Mouse (Mus musculus) kidney, postnatal 4 days (tissue): ENCODE results near the gene Lca5.

Experiments
- DNase-seq, 2 experiments: peaks; one replicate each; pipeline ENCODE4 v3.0.0; 2021; ENCODE audit warnings: mixed read lengths in 2 of 2

The Lca5 gene

GRCm38 (mm10) chr9:83389570-83389969 lies 51.4 kb downstream of the Lca5 start:
- no peak for DNase-seq

DNA sequence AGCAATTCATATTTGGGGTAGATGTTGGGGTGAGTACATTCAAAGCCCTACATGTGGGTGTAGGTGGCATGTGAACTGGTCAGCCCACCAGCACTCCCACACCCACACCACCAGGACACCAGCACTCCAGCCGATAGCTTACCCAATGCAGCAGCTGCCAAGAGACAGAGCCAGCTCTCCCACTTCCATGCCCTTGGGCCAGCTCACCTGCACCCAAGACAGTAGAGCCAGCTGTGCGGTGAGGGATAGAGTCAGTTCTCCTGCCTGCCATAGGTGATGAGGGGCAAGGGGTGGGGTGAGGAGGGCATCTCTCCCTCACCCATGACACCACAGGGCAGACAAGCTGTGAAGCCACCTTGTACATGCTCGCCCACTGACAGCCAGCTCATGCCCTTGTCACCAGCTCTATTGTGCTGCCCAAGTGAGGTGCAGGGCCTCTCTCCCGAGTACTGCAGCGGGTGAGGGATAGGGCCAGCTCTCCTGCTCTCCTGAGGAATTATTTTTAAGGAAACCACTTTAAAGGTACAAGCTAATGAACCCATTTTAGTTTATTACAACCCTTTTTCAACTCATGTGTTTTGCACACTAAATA lies 54.6 kb downstream of the Lca5 start:
- no peak for DNase-seq

- no peak for DNase-seq
Observed at GRCm38 (mm10) chr9:83385301-83385700, 55.6 kb downstream of the Lca5 start.

- no peak for DNase-seq
Observed at GRCm38 (mm10) chr9:83383235-83383634, 57.7 kb downstream of the Lca5 start.

- peak; percentile 41 to 43 for DNase-seq
Observed at GRCm38 (mm10) chr9:83382775-83383174, 58.2 kb downstream of the Lca5 start.

DNA sequence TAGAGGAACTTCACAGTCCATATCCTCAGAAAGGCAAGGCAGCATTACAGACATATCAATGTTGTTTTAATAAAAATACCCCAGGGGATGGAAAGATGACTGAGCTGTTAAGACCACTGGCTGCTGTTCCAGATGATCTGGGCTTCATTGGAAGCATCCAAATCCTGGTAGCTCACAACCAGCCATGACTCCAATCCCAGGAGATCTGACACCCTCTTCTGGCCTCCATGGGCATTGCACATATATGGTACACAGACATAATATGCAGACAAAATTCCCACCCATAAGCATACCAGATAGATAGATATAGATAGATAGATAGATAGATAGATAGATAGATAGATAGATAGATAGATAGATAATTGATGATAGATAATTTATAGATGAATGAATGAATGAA lies 59.6 kb downstream of the Lca5 start:
- peak; percentile 50 to 57 for DNase-seq

- no peak for DNase-seq
Observed at GRCm38 (mm10) chr9:83379661-83380060, 61.3 kb downstream of the Lca5 start.

GRCm38 (mm10) chr9:83377132-83377531 lies 63.8 kb downstream of the Lca5 start:
- no peak for DNase-seq

GRCm38 (mm10) chr9:83375522-83376176 lies 65.3 kb downstream of the Lca5 start:
- no peak for DNase-seq

- DNase-seq = no peak
Observed at GRCm38 (mm10) chr9:83370907-83371306, 70.0 kb downstream of the Lca5 start.

GRCm38 (mm10) chr9:83368234-83368633 lies 72.7 kb downstream of the Lca5 start:
- DNase-seq = peak; percentile 51 to 63

- no peak for DNase-seq
Observed at GRCm38 (mm10) chr9:83355802-83356201, 85.1 kb downstream of the Lca5 start.

DNA sequence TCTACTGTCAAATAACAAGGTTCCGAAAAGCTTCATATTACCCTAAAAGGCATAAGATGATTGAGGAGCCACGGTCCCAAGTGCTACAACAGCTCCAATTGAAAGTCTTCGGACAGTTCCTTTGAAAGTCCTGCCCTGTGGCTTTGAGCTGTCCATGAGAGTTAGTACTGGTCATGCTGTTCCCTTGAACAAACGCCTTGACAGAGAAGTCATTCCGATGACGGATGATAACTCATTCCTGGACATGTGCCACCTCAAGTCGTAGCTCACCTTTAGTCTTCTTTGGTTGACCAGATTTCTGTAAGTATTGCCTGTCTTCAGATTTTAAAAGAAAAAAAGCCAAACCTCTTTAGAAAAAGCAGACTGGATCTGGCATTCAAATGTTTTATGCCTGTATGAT lies 87.6 kb downstream of the Lca5 start:
- no peak for DNase-seq

DNA sequence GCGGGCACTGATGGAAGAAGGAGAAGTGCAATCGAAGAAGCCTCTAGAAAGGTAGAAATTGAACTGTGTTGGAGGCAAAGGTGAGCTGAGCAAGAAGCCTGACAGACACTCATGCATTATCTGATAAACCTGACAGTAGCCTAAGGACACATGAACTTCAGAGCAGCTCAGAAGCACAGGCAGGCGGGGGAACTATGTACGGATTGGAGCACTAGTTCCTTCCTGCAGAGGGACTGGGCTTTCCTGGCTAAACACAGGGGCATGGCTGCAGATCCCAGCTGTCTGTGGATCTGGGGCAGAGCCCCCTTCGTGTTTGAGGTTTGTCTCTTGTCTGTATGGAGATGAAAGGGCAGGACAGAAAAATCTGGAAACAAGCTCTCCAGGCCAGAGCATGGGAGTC lies 89.8 kb downstream of the Lca5 start:
- peak; percentile 30 to 43 for DNase-seq

DNA sequence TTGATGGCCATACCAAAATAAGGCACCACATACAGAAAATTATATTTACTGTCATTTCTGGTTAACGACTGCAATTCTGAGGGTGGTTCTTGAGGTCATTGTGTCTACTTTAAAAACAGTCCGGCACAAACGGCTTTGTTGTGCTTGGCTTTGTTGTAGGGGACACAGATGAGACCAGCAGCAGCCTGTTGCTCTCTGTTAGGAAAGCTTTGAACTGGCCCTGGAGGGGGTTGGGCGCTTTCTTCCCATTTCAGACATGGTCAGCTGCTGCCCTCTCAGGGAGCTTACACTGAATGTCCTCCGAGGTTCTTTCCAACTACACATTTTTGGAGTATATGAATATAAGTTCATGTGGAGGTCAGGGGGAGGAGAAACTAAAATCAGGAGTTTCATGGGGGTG lies 90.3 kb downstream of the Lca5 start:
- peak; percentile 84 to 90 for DNase-seq

- peak in 1 of 2 experiments; percentile 42 for DNase-seq
Observed at GRCm38 (mm10) chr9:83349905-83350304, 91.0 kb downstream of the Lca5 start.

DNA sequence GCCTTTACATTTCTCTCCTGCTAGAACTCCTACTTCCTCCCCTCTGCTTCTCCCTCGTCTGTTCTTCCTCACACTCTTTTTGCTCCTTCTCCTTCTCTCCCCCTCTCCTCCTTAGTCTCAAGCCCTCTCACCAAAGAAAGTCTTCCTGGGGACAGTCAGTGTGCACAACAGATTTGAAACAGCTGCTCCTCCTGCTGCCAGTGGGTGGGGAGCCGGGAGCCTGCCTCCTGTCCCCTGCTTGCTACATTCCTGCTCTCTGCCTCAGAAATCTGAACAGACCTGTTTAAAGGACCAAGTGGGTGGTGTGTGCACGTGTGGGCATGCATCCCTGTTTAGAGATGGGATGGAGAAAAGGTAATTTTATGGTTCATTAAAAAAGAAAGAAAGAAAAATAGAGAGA lies 91.4 kb downstream of the Lca5 start:
- peak; percentile 60 to 69 for DNase-seq

DNA sequence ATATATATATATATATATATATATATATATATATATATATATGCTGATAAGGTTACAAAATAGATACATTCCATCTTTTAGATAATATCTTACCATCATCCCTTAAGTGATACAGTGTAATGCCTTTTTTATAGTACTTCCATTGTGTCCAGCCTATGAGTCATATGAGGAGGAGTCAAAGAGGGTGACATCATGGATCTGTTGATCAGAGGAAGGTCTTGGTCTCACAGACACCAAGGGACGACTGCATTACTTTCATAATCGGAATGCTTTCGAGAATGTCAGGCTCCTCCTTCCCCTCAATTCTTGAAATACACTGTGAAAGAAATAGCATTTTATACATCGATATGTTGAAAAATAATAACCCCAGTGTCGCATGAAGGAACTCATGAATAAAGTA lies 93.4 kb downstream of the Lca5 start:
- no peak for DNase-seq

DNA sequence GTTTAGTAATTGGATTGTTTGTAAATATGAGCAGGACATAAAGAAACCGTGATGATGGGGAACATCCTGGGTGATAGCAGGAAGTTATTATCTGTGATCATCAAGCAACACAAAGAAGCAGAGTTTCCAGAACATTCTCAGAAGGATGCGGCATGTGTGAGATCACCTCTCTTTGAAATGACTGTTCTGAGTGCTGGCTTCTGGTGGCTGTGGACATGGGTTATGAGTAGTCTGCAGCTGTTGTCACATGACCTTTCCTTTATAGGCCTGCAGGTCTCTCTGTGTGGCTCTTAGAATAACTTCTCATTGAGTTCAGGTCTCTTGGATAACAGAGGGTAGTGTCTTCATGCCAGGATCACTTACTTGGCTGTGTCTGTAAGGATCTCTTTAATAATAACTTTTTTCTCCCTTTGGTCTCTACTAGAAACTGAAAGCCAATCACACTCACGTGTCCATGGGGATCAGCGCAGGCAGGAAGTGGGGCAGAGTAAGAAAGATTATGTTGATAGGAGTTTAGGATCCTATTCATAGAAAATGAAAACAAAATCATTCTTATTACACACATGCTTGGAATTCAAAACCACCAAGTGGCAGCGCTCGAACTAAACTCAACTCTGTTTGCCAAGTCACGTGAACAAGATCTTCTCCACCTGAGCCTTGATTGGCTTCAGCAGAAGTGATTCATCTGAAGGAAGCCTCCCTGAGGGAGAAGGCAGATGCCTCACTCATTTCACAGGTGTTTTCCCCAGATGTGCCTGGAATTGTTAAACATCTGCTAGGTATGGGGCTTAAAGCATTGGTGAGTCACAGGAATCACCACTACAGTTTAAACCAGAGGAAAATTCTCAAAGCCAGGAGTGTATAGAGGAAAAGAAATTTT lies 98.2 kb downstream of the Lca5 start:
- no peak for DNase-seq
